Mouse (Mus musculus) intestine, embryonic 14.5 days (tissue): ENCODE measurements around the gene Nrg4. TPM values are rescaled to one million over a fixed set of nuclear protein-coding genes. Genes with fewer than 3 reads are reported as not detected.

Experiments
- ATAC-seq: fragments of 200-750 bp; cut with Nextera tagmentation; replicated peaks from 2 replicates; pipeline ENCODE4 v1.8.0; 2017; ENCODE audit warnings: low read depth, moderate number of reproducible peaks, moderate TSS enrichment, moderate library complexity; ENCODE audit not compliant: low FRiP score, low TSS enrichment
- DNase-seq: peaks from one replicate; pipeline ENCODE4 v3.0.0-alpha.2; 2018; ENCODE audit warnings: low spot score
- H3K27ac ChIP-seq: fragments of 300-500 bp; sonication (generic); 2 replicates; pipeline ENCODE4 v1.5.1; 2014; ENCODE audit warnings: low read depth, mild to moderate bottlenecking, control low read depth
- H3K27me3 ChIP-seq: fragments of 300-500 bp; sonication (generic); replicated peaks from 2 replicates; pipeline ENCODE4 v1.6.1; 2014; ENCODE audit warnings: low read length, control low read depth; ENCODE audit not compliant: control insufficient read depth, insufficient read depth
- H3K36me3 ChIP-seq: fragments of 300-500 bp; sonication (generic); 2 replicates; pipeline ENCODE4 v1.6.1; 2014; ENCODE audit warnings: low read length, control low read depth; ENCODE audit not compliant: control insufficient read depth, insufficient read depth
- H3K4me1 ChIP-seq: fragments of 300-500 bp; sonication (generic); replicated peaks from 2 replicates; pipeline ENCODE4 v1.6.1; 2014; ENCODE audit warnings: low read length, control low read depth, mixed read lengths; ENCODE audit not compliant: control insufficient read depth, insufficient read depth
- H3K4me2 ChIP-seq: fragments of 300-500 bp; sonication (generic); 2 replicates; pipeline ENCODE4 v1.6.1; 2014; ENCODE audit warnings: low read length
- H3K4me3 ChIP-seq: fragments of 300-500 bp; sonication (generic); 2 replicates; pipeline ENCODE4 v1.5.1; 2014; ENCODE audit warnings: low read depth, low read length, control low read depth, mixed read lengths
- H3K9ac ChIP-seq: fragments of 300-500 bp; sonication (generic); 2 replicates; pipeline ENCODE4 v1.6.1; 2014; ENCODE audit warnings: mild to moderate bottlenecking, low read length
- H3K9me3 ChIP-seq: fragments of 300-500 bp; sonication (generic); 2 replicates; pipeline ENCODE4 v1.6.1; 2016; ENCODE audit warnings: low read length, control low read depth; ENCODE audit not compliant: control insufficient read depth
- WGBS: fragments of 180-500 bp; shearing (Covaris S2); extraction: QIAGEN DNeasy Blood & Tissue Kit; methylation state at CpG from one replicate; pipeline ENCODE4 v1.1.7; 2014; 5-methylcytosine and 5-hydroxymethylcytosine counted together
- polyA plus RNA-seq: library from polyadenylated mRNA; unstranded; fragments of >200 nt; fragmentation: Nextera tagmentation; extraction: Ambion mirVana; gene quantifications from 2 replicates; pipeline ENCODE4 v1.2.1, GENCODE M21; 2014

Gene Nrg4
- polyA plus RNA-seq, 1 experiment from 2014 or later = 1.3 TPM

DNA sequence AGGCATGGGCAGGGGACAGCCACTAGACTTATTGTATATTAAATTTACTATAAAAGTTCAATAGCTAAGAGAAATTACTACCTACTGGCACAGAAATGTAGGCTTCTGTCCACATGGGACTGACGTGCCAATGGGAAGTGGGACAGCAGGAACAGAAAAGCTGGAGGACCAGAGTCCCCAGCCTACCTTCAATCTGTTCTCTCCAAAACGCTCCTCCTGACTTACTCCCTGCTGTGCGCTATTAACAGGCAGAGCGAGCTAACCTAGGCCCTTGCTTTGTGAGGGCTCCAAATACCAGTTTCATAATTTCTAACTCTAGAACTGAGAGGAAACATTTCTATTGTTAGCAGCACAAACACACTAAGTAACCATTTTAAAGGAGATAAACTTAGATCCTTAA is 52.7 kb downstream of the Nrg4 start:
- Histone ChIP-seq H3K9ac (no peak overlapping the region), H3K4me3 (no peak overlapping the region), H3K9me3 (no peaks in the 10 kb centered on the region), H3K4me2 (no peak overlapping the region), H3K27me3 (no peaks in the 10 kb centered on the region), H3K36me3 (no peaks in the 10 kb centered on the region), H3K4me1 (0 out of 2 replicates have a peak, but pooled peaks cover 2% of the 10 kb centered on the region), H3K27ac (no peak overlapping the region)
- DNase-seq = no peak
- WGBS = 64% methylated on average over 4 of the region's 4 CpGs
- no peak for ATAC-seq

DNA sequence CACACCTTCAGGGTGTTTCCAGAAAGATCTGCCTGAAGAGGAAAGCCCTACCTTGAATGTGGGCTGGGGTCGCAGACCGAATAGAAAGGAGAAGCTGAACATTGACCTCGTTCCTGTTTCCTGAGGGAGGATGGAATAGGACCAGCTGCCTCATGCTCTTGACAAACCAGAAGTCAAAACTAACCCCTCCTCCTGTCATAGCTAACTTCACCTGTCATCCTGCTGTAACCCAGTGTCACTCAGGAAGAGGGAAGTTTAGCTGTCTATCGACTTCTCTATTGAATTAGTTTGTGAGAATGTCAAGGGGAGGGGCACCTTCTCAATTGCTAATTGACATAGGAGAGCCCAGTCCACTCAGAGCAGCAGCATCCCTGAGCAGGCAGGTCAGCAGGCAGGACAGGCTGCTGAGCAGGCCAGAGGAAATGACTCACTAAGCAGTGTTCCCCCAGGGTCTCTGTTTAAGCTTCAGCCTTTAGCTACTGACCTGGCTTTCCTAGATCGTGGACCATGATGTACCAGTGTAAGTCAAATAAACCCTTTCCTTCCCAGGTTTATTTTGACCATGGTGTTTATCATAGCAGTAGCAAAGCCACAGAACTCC is 54.6 kb downstream of the Nrg4 start:
- Histone ChIP-seq H3K4me2 (no peak overlapping the region), H3K27ac (no peak overlapping the region), H3K9ac (no peak overlapping the region), H3K9me3 (no peaks in the 10 kb centered on the region), H3K36me3 (no peaks in the 10 kb centered on the region), H3K4me1 (0 out of 2 replicates have a peak, but pooled peaks cover 2% of the 10 kb centered on the region), H3K4me3 (no peak overlapping the region), H3K27me3 (no peaks in the 10 kb centered on the region)
- DNase-seq (no peak), ATAC-seq (no peak)
- WGBS = 55% methylated on average over 5 of the region's 5 CpGs

DNA sequence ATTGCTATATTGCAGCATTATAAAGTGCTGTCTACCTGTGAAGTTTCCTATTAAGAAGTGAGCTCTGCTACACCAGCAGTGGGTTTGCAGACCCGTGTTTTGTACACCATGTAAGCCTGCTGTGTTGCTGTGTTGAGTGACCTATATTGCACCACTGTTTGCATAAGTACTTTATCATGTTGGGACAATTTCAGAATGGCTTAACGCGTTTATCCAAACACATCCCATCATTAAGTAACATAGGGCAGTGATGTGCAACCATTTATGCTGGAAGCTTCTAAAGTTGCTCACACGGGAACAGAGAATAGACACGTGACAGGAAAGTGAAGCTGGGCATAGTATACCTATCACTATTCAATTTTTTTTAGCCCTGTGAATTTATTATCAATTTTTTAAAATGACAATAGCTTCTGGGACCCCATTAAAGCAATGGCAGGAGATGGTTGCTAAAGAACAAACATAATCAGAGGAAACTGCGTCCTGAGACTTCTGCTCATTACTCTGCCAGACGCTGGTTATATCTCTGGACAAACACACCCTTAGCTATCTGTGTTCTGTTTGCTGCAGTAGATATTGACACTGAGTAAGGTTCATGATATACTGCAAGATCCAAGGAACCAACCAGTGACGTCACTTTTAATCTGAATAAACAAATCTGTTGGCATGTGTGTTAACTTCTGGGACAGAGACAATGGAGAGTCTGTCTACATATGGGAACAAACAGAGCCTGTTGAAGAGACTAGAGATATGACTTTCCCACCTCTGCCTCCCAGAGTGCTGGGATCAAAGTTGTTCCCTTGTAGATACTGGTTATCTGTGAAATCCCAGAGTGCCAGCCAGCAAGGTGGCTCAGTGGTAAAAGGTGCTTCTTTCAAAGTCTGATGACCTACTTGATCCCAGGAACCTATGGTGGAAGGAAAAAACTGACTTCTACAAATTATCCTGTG is 62.0 kb downstream of the Nrg4 start:
- H3K9me3 ChIP-seq = no peaks in the 10 kb centered on the region
- H3K36me3 ChIP-seq = no peaks in the 10 kb centered on the region
- no peak overlapping the region for H3K27ac ChIP-seq
- H3K9ac ChIP-seq = no peak overlapping the region
- ATAC-seq (0 out of 2 replicates have a peak, but pooled peaks have one; percentile 50), DNase-seq (no peak)
- H3K4me2 ChIP-seq = no peak overlapping the region
- WGBS = 60% methylated on average over 8 of the region's 8 CpGs
- no peaks in the 10 kb centered on the region for H3K4me1 ChIP-seq
- no peak overlapping the region for H3K4me3 ChIP-seq
- no peaks in the 10 kb centered on the region for H3K27me3 ChIP-seq

DNA sequence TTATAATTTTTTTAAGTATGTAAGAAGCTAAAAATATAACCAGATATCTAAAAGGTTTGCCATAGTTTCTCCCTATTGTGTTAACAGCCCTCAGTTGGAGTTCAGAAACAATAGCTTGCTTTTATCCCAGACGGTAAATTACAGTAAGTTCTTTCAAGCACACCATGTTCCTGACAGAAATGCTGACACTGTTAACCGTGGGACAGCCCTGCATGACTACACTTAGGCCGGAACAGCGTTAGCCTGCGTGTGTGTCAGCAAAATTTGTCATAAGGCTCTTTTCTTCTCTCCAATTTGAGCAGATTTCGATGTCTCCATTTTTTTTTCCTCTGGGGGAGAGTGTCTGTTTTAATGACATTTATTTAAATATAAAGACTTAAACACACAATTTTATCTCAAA is 66.9 kb downstream of the Nrg4 start:
- WGBS = 78% methylated on average over 6 of the region's 6 CpGs
- no peaks in the 10 kb centered on the region for H3K4me1 ChIP-seq
- no peaks in the 10 kb centered on the region for H3K27me3 ChIP-seq
- H3K27ac ChIP-seq = no peak overlapping the region
- DNase-seq (no peak), ATAC-seq (no peak)
- no peak overlapping the region for H3K4me3 ChIP-seq
- no peak overlapping the region for H3K4me2 ChIP-seq
- H3K9me3 ChIP-seq = no peaks in the 10 kb centered on the region
- H3K9ac ChIP-seq = no peak overlapping the region
- no peaks in the 10 kb centered on the region for H3K36me3 ChIP-seq

DNA sequence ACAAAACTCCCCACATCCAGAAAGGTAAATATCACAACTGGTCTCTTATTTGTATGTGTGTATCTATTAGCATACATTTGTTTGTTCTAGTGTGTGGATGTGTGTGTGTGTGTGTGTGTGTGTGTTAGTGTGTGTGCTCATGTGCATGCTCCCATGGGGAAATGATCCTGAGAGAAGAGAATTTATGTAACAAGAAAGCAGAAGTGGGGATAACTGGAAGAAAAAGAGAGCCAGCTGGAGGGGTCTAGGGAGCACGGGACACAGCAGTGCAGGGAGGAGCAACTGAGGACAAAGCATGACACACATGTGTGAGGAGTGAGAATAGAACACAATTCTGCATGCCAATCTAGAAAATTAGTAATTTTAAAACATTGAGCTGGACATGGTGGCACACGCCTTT is 69.5 kb downstream of the Nrg4 start:
- DNase-seq = no peak
- no peak overlapping the region for H3K27ac ChIP-seq
- no peak overlapping the region for H3K9ac ChIP-seq
- no peak overlapping the region for H3K4me3 ChIP-seq
- H3K36me3 ChIP-seq = no peaks in the 10 kb centered on the region
- H3K27me3 ChIP-seq = no peaks in the 10 kb centered on the region
- no peaks in the 10 kb centered on the region for H3K4me1 ChIP-seq
- ATAC-seq = no peak
- no peak overlapping the region for H3K4me2 ChIP-seq
- H3K9me3 ChIP-seq = no peaks in the 10 kb centered on the region
- WGBS = 86% methylated on average over 2 of the region's 2 CpGs

DNA sequence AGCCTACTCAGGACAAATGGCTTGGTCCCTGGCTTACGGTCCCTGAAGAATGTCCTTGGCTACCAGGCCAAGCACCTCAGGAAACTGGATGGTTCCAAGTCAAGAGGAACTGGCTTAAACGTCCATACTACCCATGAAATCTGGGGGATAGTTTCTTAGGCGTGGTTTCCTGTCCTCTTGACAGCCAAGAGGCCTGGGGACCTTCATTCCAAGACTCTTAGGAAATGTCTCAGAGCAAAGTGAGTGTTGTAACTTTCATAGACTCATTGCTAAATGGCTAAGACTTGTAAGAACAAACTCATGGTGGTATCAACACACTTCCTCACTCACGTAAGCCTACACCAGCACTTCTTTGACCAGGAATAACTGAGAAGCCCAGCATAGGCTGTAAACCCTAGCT is 71.0 kb downstream of the Nrg4 start:
- Histone ChIP-seq H3K36me3 (no peaks in the 10 kb centered on the region), H3K4me1 (no peaks in the 10 kb centered on the region), H3K27ac (no peak overlapping the region), H3K27me3 (no peaks in the 10 kb centered on the region), H3K4me3 (no peak overlapping the region), H3K9ac (no peak overlapping the region), H3K9me3 (no peaks in the 10 kb centered on the region), H3K4me2 (no peak overlapping the region)
- ATAC-seq = no peak
- DNase-seq = no peak
- 69% methylated on average over 4 of the region's 4 CpGs for WGBS

DNA sequence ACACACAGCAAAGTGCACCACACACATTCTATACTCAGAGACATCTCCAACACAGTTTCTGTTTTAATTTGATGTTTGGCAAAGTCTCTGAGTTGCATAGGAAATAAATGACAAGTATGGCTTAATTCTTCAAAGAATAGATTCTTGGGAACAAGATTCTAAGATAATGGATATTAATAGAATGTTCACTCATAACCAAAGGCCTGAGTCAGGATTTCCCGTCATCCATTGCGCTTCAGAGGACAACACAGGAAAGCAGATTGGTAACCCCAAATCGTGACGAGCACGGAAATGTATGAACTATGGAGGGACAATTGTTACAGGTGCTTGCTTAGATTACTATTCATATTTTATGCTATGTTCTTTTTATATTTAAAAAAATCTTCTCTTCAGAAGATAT is 71.6 kb downstream of the Nrg4 start:
- WGBS = 92% methylated on average over 5 of the region's 5 CpGs

DNA sequence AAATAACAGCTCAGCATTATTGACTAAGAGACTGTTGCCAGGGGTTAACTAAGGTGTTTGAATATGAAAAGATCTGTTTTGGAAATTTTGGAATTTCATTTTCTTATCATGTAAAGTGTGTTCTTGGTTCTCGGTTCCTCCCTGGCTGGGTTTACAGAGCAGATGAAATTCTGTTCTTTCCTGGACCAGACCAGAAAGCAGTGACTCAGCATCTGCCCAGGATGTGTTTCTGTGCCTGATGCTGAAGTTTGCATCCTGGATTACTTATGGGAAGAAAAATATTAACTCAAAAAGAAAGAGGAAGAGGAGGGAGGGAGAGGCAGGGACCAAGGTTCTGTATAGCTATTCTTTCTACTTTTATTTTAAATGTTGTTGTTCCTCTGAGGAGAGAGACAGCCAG is 72.8 kb downstream of the Nrg4 start:
- no peak overlapping the region for H3K4me2 ChIP-seq
- no peaks in the 10 kb centered on the region for H3K9me3 ChIP-seq
- H3K27ac ChIP-seq = no peak overlapping the region
- H3K4me3 ChIP-seq = no peak overlapping the region
- 53% methylated on average over 1 of the region's 1 CpGs for WGBS
- no peaks in the 10 kb centered on the region for H3K4me1 ChIP-seq
- H3K9ac ChIP-seq = no peak overlapping the region
- H3K36me3 ChIP-seq = no peaks in the 10 kb centered on the region
- no peak for DNase-seq
- no peak for ATAC-seq
- H3K27me3 ChIP-seq = no peaks in the 10 kb centered on the region

More for the DNA sequence above, 71.6 kb downstream of the Nrg4 start:
- no peaks in the 10 kb centered on the region for H3K27me3 ChIP-seq
- H3K4me3 ChIP-seq = no peak overlapping the region
- H3K36me3 ChIP-seq = no peaks in the 10 kb centered on the region
- ATAC-seq = no peak
- H3K9ac ChIP-seq = no peak overlapping the region
- DNase-seq = no peak
- no peaks in the 10 kb centered on the region for H3K9me3 ChIP-seq
- no peak overlapping the region for H3K27ac ChIP-seq
- no peaks in the 10 kb centered on the region for H3K4me1 ChIP-seq
- H3K4me2 ChIP-seq = no peak overlapping the region
